Mouse (Mus musculus) testis, adult 2 months (tissue): Measurements from ENCODE around the gene Boc. TPM values are rescaled to one million over a fixed set of nuclear protein-coding genes. Genes with fewer than 3 reads are reported as not detected.
A peak's percentile ranks its signal among the peaks of the same experiment; 100 is the strongest.
"Not testable (repeated sequence)": the region's sequence is repeated elsewhere in the genome, so short reads cannot be mapped to it uniquely, and the experiment has no call there.

Experiments used
- H3K27ac ChIP-seq: fragments of 200-500 bp; 2 replicates; pipeline ENCODE4 v1.5.1; 2012; ENCODE audit warnings: low read depth, low read length; ENCODE audit not compliant: control insufficient read depth, insufficient read depth
- H3K27me3 ChIP-seq: fragments of 200-500 bp; 2 replicates; pipeline ENCODE4 v1.6.1; 2012; ENCODE audit warnings: mild to moderate bottlenecking, low read length, moderate library complexity; ENCODE audit not compliant: control insufficient read depth, insufficient read depth
- H3K36me3 ChIP-seq: fragments of 200-500 bp; 2 replicates; pipeline ENCODE4 v1.6.1; 2012; ENCODE audit warnings: mild to moderate bottlenecking, low read length; ENCODE audit not compliant: control insufficient read depth, insufficient read depth
- H3K4me1 ChIP-seq: fragments of 200-500 bp; 2 replicates; pipeline ENCODE4 v1.6.1; 2012; ENCODE audit warnings: low read length; ENCODE audit not compliant: control insufficient read depth, insufficient read depth
- H3K4me3 ChIP-seq: fragments of 200-500 bp; 2 replicates; pipeline ENCODE4 v1.5.1; 2012; ENCODE audit warnings: low read depth, mild to moderate bottlenecking, low read length, moderate library complexity, mixed read lengths; ENCODE audit not compliant: control insufficient read depth
- CTCF ChIP-seq: fragments of 200-500 bp; IDR thresholded peaks from 2 replicates; pipeline ENCODE4 v1.5.1; 2012; ENCODE audit warnings: low read depth, mild to moderate bottlenecking, inconsistent platforms, low read length, moderate library complexity; ENCODE audit not compliant: control insufficient read depth, insufficient read depth, insufficient replicate concordance
- POLR2A ChIP-seq: fragments of 200-500 bp; IDR thresholded peaks from 2 replicates; pipeline ENCODE4 v1.6.1; 2012; ENCODE audit warnings: low read depth, mild to moderate bottlenecking, inconsistent platforms, low read length, moderate library complexity; ENCODE audit not compliant: control insufficient read depth
- polyA plus RNA-seq: library from polyadenylated mRNA; depleted of rRNA; stranded (reverse); fragments of >200 nt; gene quantifications from 2 replicates; pipeline ENCODE4 v1.2.3, GENCODE M21; 2012; rRNA removed

The Boc gene
- polyA plus RNA-seq, 1 experiment = 3.3 TPM

DNA sequence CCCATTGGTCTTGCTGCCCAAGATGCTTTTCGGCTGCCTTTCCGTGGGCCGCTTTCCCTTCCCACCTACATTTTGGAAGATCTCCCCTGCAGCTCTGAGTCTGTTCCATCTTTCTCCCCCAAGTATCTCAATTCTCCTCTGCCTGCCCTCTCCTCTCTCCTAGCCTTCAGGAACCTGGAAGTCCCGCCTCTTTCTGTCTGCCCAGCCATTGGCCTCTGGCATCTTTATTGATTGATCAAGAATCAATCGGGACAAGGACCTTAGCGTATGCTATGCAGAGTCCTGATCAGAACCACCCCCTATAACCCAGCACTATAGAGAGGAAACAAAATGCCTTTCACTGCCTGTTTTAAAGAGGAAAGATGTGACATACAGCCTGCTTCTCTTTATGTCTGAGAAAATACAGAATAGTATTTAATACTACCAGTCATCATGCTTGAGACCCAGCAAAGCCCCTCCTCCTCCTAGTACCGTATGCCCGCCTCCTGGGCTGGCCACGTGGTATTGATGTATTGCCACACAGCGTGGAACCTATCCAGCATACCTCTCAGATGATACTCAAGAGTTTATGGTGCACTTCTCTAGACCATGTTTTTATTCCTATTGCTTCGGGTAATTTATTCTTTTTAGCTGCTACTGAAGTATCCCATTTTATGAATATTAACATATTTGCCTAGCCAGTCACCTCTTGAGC, 82.9 kb downstream of the Boc start:
- Histone ChIP-seq H3K27me3 (no peaks in the 10 kb centered on the region), H3K27ac (0 out of 2 replicates have a peak overlapping the region, but pooled peaks have one; percentile 12), H3K36me3 (no peaks in the 10 kb centered on the region), H3K4me3 (no peak overlapping the region), H3K4me1 (no peaks in the 10 kb centered on the region)
- TF ChIP-seq POLR2A (no peak), CTCF (no peak)

- no peak overlapping the region for H3K4me3 ChIP-seq
- no peaks in the 10 kb centered on the region for H3K4me1 ChIP-seq
- H3K27me3 ChIP-seq = no peaks in the 10 kb centered on the region
- TF ChIP-seq CTCF (no peak), POLR2A (no peak)
- 0 out of 2 replicates have a peak overlapping the region, but pooled peaks have one; percentile 12 for H3K27ac ChIP-seq
- H3K36me3 ChIP-seq = no peaks in the 10 kb centered on the region
Measured at GRCm38 (mm10) chr16:44475281-44475680, 83.4 kb downstream of the Boc start.

DNA sequence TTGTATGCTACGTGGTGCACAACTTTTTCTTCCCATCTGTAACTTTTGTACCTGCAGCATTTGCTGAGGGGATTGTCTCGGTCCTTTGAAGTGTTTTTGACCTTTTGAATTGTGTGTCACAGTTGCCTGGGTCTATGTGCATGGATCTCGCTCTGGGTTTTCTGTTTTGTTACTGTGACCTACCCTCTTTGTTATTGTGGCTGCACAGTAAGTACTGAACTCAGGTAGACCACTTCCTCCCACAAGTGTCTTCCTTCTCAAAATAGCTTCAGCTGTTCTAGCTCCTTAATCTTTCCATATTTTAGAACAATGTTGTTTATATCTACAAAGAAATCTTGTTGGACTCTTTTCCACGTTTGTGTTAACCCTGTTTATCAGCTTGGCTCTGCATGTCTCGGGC, 97.8 kb downstream of the Boc start:
- Histone ChIP-seq H3K4me1 (no peaks in the 10 kb centered on the region), H3K36me3 (no peaks in the 10 kb centered on the region), H3K27me3 (no peaks in the 10 kb centered on the region), H3K4me3 (no peak overlapping the region), H3K27ac (no peak overlapping the region)
- TF ChIP-seq POLR2A = no peak
- no peak for TF ChIP-seq CTCF

- TF ChIP-seq POLR2A = no peak
- no peak for TF ChIP-seq CTCF
- Histone ChIP-seq H3K27me3 (no peaks in the 10 kb centered on the region), H3K4me1 (no peaks in the 10 kb centered on the region), H3K4me3 (no peak overlapping the region), H3K36me3 (no peaks in the 10 kb centered on the region), H3K27ac (no peak overlapping the region)
Measured at GRCm38 (mm10) chr16:44458826-44459225, 99.9 kb downstream of the Boc start.

DNA sequence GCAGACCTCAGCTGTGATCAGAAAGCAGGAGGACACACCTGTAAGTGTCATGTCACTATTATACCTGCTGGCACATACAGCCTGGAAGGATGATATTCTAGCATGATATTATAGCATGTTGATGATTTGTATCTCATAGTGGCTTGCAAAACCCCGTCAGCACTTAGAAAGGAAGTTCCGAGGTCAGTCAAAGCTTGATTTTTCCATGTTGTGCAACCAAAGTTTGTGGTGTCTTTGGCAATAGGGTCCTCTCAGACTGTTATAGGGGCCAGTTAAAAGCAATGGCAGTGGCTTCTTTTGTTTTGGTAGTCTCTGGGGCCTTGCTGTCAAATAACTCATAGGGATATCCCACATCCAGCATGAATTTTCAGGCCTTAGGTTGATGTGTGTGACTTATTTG, 100.8 kb downstream of the Boc start:
- Histone ChIP-seq H3K4me3 (no peak overlapping the region), H3K4me1 (no peaks in the 10 kb centered on the region), H3K36me3 (no peaks in the 10 kb centered on the region), H3K27me3 (no peaks in the 10 kb centered on the region), H3K27ac (no peak overlapping the region)
- TF ChIP-seq POLR2A (no peak), CTCF (no peak)

DNA sequence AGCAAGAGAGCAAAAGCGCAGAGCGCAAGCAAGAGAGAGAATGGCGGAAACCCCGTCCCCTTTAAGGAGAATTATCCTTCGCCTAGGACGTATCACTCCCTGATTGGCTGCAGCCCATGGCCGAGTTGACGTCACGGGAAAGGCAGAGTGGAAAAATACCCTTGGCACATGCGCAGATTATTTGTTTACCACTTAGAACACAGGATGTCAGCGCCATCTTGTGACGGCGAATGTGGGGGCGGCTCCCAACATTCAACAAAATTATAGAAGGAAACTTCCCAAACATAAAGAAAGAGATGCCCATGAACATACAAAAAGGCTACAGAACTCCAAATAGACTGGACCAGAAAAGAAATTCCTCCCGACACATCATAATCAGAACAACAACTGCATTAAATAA, 116.8 kb downstream of the Boc start:
- H3K27ac ChIP-seq, H3K27me3 ChIP-seq, H3K4me3 ChIP-seq, H3K36me3 ChIP-seq, H3K4me1 ChIP-seq: not testable (repeated sequence)

GRCm38 (mm10) chr16:44435481-44435880, 123.2 kb downstream of the Boc start:
- Histone ChIP-seq H3K4me3 (no peak overlapping the region), H3K4me1 (no peaks in the 10 kb centered on the region), H3K36me3 (no peaks in the 10 kb centered on the region), H3K27me3 (no peaks in the 10 kb centered on the region), H3K27ac (no peak overlapping the region)
- no peak for TF ChIP-seq POLR2A
- peak; percentile 22; the same call in 1 of the 2 replicates for TF ChIP-seq CTCF

Other genes starting within 250 kb of the Boc start
- gene Sidt1, start 225.7 kb downstream of the Boc start, polyA plus RNA-seq = 0.15 and 0.32 TPM in 2 replicates
- gene Spice1, start 211.8 kb downstream of the Boc start, polyA plus RNA-seq = 12.4 and 12.8 TPM in 2 replicates
- 18.7 and 20.3 TPM in 2 replicates for gene Cfap44, start 164.1 kb downstream of the Boc start, polyA plus RNA-seq
- gene Nepro, start 165.4 kb upstream of the Boc start, polyA plus RNA-seq = 2.9 and 3.7 TPM in 2 replicates
- gene Gtpbp8, start 187.5 kb upstream of the Boc start, polyA plus RNA-seq = 2.8 and 3.0 TPM in 2 replicates
- not detected in 2 replicates for gene Cd200r1, start 206.8 kb upstream of the Boc start, polyA plus RNA-seq